Mouse (Mus musculus): ENCODE data around the gene Git1.

Git1 gene

DNA sequence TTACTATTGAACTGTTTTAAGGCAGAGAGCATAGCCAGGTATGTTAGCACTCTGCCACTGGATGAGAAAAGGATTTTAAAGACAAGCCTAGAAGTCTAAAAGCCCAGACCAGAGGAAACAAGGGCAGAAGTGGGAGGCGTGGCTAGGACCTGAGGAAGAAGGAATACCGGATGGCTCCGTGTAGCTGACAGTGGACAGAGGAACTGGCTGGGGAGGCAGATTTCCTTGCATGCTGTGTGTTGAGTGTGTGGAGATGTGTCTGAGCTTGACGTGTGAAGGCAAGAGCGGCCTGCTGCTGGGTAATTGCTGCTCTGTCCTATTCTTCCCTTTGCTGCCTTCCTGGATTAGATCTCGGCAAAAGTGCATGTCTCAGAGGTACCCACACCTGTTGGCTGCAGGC is 9.1 kb downstream of the Git1 start:
- peak; percentile 15 for DNase-seq

DNA sequence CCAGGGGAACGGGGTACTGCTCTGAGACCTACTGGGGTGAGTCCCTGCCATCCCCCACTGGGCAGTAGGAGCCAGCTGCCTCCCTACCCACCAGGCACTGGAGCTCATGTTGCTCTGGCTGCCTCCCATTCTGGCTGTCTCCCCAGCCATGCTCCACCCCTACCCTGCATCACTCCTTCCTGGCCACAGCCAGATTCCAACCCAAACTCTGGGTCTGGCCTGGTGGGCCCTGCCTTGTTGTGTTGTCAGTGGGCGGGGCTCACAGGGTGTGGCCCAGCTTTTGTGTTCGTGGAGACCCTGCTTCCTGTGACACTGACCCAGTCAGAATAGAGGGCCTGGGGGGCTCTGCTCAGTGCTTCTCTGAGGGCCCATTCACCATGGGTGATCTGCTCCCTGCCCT is 10.1 kb downstream of the Git1 start:
- DNase-seq, result peak; percentile 18

DNA sequence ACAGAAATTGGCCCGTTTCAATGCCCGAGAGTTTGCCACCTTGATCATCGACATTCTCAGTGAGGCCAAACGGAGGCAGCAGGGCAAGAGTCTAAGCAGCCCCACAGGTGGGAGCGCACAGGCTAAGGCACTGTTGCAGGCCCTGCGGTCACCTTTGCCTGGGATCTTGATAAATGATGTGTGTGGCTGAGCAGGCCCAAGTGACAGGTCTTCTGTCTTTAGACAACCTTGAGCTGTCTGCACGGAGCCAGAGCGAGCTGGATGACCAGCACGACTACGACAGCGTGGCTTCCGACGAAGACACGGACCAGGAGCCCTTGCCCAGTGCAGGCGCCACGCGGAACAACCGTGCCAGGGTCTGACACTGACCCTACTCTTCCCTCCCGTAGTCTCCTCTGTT is 11.0 kb downstream of the Git1 start:
- DNase-seq, result no peak

DNA sequence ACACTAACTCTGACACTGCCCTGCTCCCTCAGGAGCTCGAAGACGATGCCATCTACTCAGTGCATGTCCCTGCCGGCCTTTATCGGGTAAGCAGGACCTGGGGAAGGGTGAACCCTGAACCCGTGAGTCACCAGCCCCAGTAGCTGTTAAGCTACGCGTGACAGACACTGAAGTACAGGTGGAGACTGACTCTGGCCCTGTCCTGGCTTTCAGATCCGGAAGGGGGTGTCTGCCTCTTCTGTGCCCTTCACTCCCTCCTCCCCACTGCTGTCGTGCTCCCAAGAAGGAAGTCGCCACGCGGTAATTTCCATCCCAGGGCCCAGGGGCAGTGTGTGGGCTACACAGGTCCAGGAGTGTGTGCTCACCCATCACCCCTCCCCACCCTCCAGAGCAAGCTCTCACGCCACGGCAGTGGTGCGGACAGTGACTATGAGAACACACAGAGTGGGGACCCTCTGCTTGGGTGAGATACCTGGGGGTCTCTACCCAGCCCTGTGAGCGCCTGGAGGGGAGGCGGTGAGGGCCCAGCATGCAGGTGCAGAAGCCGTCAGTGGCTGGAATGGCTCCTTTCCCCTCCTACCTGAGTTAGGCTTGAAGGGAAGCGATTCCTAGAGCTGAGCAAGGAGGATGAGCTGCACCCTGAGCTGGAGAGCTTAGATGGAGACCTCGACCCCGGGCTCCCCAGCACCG is 12.1 kb downstream of the Git1 start:
- DNase-seq, result peak; percentile 36

DNA sequence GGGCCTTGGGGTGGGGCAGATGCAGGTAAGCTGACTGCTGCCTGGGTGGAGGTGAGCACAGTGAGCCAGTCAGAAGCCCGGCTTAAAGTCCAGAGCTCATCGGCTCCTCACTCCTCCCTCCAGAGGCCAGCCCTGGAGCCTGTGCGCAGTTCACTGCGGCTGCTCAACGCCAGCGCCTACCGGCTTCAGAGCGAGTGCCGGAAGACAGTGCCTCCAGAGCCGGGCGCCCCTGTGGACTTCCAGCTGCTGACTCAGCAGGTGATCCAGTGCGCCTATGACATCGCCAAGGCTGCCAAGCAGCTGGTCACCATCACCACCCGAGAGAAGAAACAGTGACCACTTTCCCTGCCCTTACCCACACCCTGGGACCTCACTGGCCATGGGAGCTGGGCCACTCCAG is 12.9 kb downstream of the Git1 start:
- DNase-seq, result peak; percentile 85

DNA sequence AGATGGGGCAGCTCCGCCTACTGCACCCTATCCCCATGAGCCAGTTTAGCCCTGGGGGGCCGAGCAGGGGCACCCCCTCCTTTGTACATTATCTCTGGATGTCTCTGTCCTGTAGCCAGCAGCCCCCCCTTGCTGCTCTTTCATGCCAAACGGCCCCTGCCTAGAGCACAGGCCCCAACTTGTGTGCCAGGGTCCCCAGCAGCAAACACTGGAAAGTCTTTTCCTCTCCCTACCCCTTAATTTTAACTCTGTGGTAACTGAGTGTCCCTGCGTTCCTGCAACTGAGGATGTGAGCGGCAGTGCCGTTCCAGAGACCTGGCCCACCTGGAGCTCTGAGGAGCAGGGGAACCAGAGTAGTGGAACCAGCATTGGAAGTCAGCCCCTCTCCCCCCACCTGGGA is 13.6 kb downstream of the Git1 start:
- DNase-seq, result peak; percentile 17

DNA sequence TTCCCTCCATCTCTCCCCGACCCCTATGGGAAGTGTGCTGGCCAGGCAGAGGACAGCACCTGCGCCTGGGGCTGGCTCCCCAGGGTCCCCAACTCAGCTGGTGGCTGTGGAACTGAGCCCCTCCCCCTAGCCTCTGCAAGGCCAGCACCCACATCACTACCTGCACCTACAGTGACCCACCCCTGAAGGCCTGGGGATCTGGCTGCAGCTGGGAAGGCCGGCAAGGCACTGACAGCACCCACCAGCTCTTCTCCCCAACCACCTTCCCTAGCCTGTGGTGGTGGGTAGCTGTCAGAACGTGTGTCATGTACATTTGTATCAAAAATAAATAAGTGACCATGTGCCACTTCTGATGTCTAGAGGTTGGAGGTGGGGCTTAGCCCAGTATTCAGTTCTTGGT is 14.1 kb downstream of the Git1 start:
- DNase-seq, result no peak

DNA sequence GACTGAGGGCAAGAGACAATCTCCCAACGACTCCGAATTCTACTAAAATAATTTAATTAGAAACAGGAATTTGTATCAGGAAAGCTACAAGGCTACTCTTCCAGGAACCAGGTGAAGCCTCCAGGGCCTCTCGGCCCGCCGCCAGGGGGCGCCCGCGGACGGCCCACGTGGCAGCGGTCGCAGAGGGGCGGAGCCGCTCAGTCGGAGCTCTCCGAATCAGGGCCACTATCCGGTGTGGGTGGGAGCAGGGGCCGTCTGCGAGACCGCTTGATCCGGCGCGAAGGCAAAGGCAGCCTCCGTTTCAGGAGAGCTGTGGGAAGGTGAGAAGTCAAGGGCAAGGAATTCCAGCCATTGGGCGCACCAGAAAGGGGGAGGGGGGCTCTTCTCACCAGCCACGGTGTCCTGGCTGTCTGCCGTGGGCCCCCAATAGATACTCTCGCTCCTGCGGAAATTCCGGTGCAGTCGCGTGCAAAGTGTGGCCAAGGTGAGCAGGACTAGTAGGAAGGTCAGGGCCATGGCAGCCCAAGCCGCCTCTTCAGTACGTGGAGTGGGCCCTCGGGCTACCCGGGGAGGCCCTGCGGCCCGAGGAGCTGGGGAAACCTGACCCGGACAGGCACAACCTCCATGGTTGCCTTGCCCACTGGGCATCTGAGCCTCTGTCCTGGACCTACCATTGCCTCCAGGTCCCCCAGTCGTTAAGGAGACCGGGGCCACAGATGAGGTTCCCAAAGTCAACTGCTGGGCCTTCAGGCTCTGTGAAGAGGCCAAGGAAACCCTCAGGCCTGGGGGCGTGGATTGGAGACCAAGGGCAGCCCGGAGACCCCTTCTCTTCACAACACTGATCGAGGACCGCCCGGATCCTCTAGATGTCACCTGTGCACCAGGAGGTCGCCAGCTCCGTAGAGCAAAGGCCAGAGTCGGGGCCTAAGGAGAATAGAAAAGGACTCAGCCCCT is 15.0 kb downstream of the Git1 start:
- DNase-seq, result peak; percentile 90

DNA sequence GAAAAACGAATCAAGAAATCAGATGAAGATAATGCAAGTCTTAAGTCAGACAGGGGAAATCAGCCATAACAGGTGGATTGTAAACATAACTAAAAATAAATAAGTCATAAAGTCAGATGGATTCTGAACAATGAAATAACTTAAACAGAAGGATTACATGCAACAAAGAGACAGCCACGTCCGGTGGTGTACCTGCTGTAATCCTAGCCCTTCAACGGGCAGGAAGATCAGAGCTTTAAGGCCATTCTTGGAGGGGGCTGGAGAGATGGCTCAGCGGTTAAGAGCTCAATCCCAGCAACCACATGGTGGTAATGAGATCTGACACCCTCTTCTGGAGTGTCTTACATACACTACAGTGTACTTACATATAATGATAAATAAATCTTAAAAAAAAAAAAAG is 18.0 kb downstream of the Git1 start:
- DNase-seq, result no peak

DNA sequence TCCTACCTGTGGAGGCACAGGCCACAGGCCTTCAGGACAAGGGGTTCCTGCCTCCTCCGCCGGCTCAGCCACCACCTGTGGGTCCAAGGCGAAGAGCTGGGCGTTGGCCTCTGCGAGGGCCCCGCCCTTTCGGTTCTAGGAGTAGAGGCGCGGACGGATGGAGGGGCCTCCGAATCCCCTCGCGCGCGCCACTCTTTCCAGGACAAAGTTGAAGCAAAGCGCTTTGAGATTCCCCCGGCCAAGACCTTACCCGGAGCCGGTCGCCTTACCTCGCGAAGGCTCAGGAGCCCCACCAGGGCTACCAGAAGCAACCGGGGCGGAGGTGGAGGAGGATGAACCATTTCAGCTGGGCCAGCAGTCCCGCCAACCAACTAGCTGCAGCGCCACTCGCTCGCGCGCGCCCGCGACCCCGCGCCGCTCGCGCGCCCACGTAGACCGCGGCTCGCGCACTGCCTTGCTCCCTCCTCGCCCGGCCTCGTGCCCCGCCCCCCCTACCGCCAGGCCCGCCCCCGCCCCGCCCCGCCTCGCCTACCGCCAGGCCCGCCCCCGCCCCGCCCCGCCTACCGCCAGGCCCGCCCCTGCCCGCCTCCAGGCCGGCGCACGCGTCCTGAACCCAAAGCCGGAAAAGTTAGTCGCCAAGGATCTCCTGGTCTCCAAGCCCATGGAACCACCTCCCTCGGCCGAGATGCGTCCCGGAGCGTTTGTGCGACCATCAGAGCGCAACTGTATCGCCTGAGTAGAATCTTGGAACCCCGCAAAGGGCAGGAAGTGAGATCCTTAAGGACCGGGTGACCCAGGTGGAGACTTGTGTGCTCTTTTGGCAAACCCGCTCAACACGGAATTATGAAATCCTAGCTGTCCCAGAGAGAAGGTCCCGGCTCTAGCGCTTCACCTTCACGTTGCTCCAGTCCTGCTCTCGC is 19.8 kb downstream of the Git1 start:
- peak; percentile 86 for DNase-seq

DNA sequence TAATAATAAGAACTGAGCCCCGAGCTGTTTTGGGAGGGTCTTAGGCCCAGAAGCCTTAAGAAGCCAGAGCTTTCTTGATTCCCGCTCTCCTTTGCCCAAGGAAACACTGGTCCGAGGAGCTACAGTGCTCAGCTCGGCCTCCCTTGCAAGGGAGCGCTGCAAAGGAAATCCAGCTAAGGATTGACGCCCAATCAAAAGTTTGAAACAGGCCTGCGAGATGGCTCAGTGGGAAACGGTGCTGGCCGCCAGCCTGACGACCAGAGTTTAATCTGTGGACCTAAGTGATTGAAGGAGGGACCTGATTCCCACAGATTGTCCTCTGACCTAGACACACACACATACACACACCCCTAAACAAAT is 20.4 kb downstream of the Git1 start:
- DNase-seq, result peak; percentile 43

DNA sequence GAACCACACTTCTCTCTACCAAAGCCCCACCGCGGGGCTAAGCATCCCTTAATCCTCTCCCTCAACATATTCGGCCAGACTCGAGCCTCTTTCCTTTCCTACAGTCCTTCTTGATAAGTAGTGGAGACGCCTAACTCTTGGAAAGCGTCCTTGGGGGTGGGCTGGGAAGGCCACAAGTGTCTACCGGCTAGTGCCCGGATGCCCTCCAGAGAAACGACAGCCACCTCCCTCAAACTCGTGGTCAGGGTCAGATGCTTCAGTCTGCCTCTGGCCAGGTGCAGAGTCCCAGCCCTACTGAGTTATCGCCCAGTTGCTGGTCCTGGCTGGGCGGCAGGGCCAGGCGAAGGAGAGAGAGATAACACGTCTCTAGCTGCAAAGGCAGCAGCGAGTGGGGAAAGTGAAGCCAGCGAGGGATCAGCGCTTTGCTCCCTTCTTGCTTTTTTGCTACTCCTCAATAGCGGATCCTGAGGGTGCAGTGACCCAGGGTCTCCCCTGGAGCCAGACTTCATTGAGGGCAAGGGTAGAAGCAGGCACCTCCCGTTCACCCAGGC is 21.0 kb downstream of the Git1 start:
- peak; percentile 27 for DNase-seq

DNA sequence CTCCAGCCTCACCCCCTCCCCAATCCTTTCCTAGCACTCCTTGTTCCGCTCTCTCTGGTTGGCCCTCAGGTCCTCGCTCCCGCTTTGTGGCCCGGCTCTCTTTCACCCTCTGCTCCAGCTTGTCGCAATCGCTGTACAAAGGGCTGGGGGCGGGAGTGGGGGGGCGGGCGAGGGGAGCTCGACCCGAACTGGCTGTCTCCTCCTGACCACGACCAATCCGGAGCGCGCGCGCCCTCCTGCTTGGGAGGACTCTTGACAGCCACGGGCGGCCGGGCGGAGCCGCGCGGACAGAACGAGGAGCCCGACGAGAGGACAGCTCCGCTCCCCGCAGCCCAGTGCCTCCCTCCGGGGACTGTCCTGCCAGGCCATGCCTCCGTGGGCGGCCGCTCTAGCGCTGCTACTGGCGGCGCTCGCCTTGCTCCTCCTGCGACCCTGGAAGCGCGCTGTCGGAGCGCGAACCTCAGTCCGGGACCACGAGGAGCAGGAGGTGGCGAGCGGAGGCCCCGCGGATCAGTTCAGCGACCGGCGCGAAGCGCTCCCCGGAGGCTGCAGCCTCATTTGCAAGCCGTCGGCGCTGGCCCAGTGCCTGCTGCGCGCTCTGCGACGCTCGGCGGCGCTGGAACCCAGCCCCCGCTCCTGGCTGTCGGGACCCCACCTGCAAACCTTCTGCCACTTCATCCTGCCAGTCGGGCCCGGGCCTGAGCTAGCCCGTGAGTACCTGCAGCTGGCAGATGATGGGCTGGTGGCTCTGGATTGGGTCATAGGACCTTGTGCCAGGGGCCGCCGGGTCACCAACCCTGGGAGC is 21.7 kb downstream of the Git1 start, which contains the start of gene Abhd15:
Abhd15 (plus strand) TSS at position 290 of the 805 bp plus-strand sequence.
- peak; percentile 81 for DNase-seq

DNA sequence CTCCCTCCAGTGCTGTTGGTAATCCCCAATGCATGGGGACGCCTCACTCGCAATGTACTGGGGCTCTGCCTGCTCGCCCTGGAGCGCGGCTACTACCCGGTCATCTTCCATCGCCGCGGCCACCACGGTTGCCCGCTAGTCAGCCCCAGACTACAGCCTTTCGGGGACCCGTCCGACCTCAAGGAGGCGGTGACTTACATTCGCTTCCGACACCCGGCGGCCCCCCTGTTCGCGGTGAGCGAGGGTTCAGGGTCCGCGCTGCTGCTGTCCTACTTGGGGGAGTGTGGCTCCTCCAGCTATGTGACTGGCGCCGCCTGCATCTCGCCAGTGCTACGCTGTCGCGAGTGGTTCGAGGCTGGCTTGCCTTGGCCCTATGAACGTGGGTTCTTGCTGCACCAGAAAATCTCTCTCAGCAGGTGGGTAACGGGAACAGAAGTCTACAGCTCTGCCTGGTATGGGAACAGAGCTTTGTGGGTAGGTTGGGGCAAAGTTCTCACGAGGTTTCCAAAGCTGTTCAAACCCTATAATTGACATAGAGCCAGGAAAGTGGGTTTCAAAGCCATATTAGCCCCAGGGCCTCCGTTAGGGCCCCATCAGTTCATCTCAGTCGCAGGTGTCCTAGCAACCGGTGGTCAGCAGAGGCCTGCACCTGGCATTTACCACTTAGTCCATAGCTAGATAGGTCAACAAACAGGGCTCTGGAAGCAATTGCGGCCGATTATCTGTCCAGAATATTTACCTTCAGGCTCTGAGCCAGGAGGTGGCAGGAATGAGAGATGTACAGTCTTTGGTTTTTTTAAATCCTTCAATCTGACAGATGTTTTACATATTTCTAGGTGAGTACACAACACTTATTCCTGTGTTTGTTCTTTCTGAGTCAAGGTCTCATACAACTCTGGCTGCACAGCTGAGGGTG is 22.5 kb downstream of the Git1 start, which contains the start of gene Trp53i13:
Trp53i13 (minus strand) TSS at position 344 of the 916 bp plus-strand sequence.
- DNase-seq, result peak; percentile 49

DNA sequence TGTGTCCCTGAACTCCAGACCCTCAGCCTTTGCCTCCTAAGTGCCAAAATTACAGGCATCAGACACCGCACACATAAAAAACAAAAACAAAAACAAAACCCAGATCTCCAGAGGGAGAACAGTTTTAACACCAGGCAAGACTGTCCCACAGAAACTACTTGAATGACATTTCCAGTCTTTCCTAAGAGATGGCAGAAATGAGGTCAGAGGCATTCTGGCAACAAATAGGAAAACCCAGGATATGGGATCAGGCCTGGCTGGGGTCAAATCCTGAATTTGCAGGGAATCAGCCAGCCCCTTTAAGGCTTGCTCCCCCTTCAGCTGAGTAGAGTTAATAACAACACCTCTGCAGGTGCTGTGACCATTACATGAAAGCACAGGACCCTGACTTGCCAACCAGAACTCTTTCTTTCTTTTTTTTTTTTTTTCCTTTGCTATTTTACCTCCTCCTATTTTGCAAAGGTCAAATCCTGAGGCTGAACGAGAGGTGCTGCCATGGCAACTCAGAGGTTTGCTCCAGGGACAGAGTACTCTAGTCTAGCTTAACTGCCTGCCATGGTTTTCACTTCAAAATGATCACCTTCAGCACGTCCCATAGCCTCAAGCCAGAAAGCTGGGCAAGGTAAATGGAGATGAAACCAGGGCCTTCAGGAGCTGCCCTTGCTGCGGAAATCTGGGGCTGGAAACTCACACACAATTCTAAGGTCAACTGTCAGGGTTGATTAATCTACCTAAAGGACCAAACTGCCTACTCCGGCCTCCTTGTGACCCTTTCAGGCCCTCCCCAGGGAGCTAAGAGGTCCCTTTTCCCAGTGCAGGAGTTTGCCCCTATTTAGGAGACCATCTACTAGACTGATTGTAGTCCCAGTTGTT is 23.4 kb downstream of the Git1 start:
- DNase-seq, result peak; percentile 29

DNA sequence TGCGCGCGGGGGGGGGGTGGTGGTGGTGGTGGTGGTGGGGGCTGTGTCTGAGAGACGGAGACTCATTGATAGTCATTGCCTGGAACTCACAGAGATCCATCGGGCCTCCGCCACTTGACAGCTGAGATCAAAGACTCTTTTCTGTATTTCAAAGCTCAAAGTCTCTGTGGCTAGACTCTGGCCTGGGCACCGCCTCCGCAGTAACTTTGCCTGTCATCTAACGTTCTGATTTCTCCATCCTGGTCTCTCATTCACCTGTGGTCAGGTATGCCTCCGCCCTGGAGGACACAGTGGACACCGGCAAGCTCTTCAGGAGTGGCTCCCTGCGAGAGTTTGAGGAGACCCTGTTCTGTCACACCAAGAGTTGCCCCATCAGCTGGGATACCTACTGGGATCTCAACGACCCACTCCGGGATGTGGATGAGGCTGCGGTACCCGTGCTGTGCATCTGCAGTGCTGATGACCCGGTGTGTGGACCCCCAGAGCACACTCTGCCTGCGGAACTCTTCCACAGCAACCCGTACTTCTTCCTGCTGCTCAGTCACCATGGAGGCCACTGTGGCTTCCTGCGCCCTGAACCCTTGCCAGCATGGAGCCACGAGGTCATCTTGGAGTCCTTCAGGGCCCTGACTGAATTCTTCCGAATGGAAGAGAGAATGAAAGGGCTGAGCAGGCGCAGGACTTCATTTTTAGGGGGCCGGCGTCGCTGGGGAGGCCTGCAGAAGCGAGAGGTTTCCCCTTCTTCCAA is 24.9 kb downstream of the Git1 start:
- peak; percentile 4 for DNase-seq

DNA sequence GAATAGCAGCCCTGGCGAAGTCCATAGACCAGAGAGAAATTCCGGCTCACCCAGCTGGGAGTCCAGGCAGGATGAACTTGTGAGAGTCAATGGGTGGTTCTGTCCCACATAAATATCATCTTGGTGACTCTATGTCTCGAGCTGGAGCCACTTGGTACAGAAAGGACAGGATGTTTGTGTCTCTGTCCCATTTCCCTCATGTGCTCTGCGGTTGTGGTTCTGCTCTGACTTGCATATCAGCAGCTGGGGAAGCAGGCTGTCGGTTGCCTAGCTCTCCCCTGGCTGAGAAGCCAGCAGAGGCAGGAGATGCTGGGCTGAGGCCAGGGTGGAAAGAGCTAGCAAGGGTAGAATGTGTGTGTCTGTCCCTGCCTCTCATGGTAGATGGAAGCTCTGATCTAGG is 25.7 kb downstream of the Git1 start, which contains the start of gene Gm10392:
Gm10392 (minus strand) TSS at position 156 of the 400 bp plus-strand sequence.
- peak; percentile 47 for DNase-seq

All from kidney, adult 9 months (tissue).